Mouse (Mus musculus): Measurements from ENCODE around the gene Cyp4x1.

DNA sequence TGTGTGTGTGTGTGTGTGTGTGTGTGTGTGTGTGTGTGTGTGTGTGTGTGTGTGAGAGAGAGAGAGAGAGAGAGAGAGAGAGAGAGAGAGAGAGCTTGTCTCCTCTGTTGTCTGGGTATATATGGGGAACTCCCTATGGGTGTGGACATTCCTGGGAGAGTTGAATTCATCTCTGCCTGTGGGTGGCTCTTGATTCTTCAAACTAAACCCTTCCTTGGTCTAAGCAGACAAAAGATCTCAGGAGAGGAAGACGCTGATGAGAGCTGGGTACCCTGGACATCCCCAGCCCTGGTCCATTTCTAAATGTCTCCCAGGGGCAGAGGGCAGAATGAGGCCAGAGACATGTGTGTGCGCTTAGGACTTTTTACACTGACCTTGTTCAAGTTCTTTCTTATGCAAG, 40.0 kb downstream of the Cyp4x1 start:
- TF ChIP-seq CTCF (IDR thresholded peaks at IDR 0.05; ENCODE audit: borderline replicate concordance, extremely low read depth, insufficient read depth, insufficient read length) (no peak), POLR2A (IDR thresholded peaks at IDR 0.05; ENCODE audit: borderline replicate concordance, extremely low read depth, insufficient read depth, insufficient read length, poor library complexity, severe bottlenecking) (no peak)

Data from brain, embryonic 14.5 days (tissue).